Mouse (Mus musculus): ENCODE measurements around the gene Chkb.

Chkb gene

GRCm38 (mm10) chr15:89429352-89430221, at the start of gene Chkb, which contains the start of the genes C730034F03Rik and Gm44502:
Gene Chkb (minus strand): TSS chr15:89429908.
Gene C730034F03Rik (plus strand): TSS chr15:89429589.
Gene Gm44502 (minus strand): TSS chr15:89429696.
- peak; percentile 85 to 89 for DNase-seq (ENCODE audit: low spot score in 2 of 2)

- DNase-seq (ENCODE audit: low spot score in 2 of 2), result no peak
Observed at GRCm38 (mm10) chr15:89478622-89479021, 48.9 kb upstream of the Chkb start.

GRCm38 (mm10) chr15:89477806-89478205, 48.1 kb upstream of the Chkb start:
- no peak for DNase-seq (ENCODE audit: low spot score in 2 of 2)

- no peak for DNase-seq (ENCODE audit: low spot score in 2 of 2)
Observed at GRCm38 (mm10) chr15:89477091-89477491, 47.4 kb upstream of the Chkb start, which contains the start of gene Arsa. Gene Arsa (minus strand): TSS chr15:89477425.

- no peak for DNase-seq (ENCODE audit: low spot score in 2 of 2)
Observed at GRCm38 (mm10) chr15:89476475-89476815, 46.7 kb upstream of the Chkb start.

GRCm38 (mm10) chr15:89475611-89476474, 46.1 kb upstream of the Chkb start:
- DNase-seq (ENCODE audit: low spot score in 2 of 2), result peak; percentile 94 to 95

GRCm38 (mm10) chr15:89475293-89475600, 45.5 kb upstream of the Chkb start:
- no peak for DNase-seq (ENCODE audit: low spot score in 2 of 2)

- no peak for DNase-seq (ENCODE audit: low spot score in 2 of 2)
Observed at GRCm38 (mm10) chr15:89474596-89475292, 45.0 kb upstream of the Chkb start.

GRCm38 (mm10) chr15:89473921-89474320, 44.2 kb upstream of the Chkb start:
- no peak for DNase-seq (ENCODE audit: low spot score in 2 of 2)

- no peak for DNase-seq (ENCODE audit: low spot score in 2 of 2)
Observed at GRCm38 (mm10) chr15:89473370-89473769, 43.7 kb upstream of the Chkb start.

GRCm38 (mm10) chr15:89471476-89471875, 41.8 kb upstream of the Chkb start:
- DNase-seq (ENCODE audit: low spot score in 2 of 2), result no peak

GRCm38 (mm10) chr15:89468577-89468976, 38.9 kb upstream of the Chkb start:
- no peak for DNase-seq (ENCODE audit: low spot score in 2 of 2)

- DNase-seq (ENCODE audit: low spot score in 2 of 2), result no peak
Observed at GRCm38 (mm10) chr15:89465052-89465451, 35.3 kb upstream of the Chkb start.

GRCm38 (mm10) chr15:89463334-89464235, 33.9 kb upstream of the Chkb start:
- DNase-seq (ENCODE audit: low spot score in 2 of 2), result no peak

GRCm38 (mm10) chr15:89462176-89462575, 32.5 kb upstream of the Chkb start:
- no peak for DNase-seq (ENCODE audit: low spot score in 2 of 2)

- DNase-seq (ENCODE audit: low spot score in 2 of 2), result no peak
Observed at GRCm38 (mm10) chr15:89461321-89461720, 31.6 kb upstream of the Chkb start.

GRCm38 (mm10) chr15:89460298-89460697, 30.6 kb upstream of the Chkb start:
- no peak for DNase-seq (ENCODE audit: low spot score in 2 of 2)

- DNase-seq (ENCODE audit: low spot score in 2 of 2), result no peak
Observed at GRCm38 (mm10) chr15:89459821-89460220, 30.1 kb upstream of the Chkb start.

GRCm38 (mm10) chr15:89458942-89459341, 29.2 kb upstream of the Chkb start:
- no peak for DNase-seq (ENCODE audit: low spot score in 2 of 2)

- no peak for DNase-seq (ENCODE audit: low spot score in 2 of 2)
Observed at GRCm38 (mm10) chr15:89455642-89456041, 25.9 kb upstream of the Chkb start.

- DNase-seq (ENCODE audit: low spot score in 2 of 2), result no peak
Observed at GRCm38 (mm10) chr15:89454857-89455256, 25.1 kb upstream of the Chkb start.

Data from urinary bladder, adult 18-20 months (tissue).